Mouse (Mus musculus): Measurements from ENCODE around the gene Zmiz2. TPM values are rescaled to one million over a fixed set of nuclear protein-coding genes. Genes with fewer than 3 reads are reported as not detected.
"Not testable (repeated sequence)": the region's sequence is repeated elsewhere in the genome, so short reads cannot be mapped to it uniquely, and the experiment has no call there.

Zmiz2 gene
- total RNA-seq, 2 experiments from 2014 or later = 38.4 to 48.2 TPM

DNA sequence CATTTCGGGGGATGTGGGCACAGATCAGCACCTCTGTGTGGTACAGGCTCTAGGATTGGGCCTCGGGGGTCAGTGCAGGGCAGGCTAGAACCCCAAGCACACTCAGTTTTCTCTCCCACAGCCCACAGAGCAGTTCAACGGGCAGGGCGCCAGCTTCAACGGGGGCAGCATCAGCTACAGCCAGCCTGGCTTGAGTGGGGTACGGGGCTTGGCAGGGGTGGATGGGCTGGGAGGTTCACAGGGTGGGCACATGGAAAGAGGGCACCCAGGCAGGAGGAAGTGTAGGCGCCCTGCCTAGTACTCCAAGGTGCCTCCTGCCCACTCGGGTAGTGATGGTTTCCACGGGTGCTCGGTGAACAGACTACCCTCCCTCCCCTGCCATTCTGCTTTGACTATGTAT lies 9.3 kb downstream of the Zmiz2 start:
- no peak for DNase-seq

DNA sequence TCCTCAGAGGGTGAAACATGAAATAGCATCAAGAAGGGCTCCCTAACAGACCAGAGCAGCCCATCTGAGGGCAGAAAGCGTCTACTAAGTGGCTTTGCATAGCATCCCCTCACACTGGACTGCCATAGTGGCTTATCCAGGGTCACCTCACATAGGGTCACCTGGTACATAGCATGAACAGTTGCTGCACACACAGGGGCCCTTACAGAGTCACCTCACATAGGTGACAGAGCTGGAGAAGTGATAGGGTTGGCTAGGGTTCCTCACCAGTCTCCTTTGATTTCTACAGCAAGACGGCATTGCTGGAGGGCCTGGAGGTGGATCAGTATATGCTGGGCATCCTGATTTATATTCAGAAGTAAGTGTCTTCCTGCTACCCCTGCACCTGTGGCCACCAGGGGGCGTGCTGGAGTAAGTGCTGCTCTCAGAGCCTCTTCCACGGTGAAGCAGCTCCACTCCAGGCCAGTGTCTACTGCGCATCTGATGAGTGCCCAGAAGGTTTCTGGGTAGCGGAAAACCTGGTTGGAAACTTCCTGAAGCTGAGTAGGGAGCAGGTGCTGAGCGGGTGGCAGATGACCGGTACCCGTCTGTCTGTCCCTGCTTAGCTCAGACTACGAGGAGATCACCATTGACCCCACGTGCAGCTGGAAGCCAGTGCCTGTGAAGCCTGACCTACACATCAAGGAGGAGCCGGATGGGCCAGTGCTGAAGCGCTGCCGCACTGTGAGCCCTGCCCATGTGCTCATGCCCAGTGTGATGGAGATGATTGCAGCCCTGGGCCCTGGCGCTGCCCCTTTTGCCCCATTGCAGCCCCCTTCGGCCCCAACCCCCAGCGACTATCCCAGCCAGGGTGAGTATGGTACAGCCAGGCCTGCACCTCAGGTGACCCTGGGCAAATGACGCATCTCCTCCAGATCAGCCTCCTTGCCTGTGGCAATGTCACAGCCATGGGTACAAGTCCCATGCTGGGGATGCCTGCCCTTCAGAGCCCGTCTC lies 13.9 kb downstream of the Zmiz2 start:
- peak; percentile 86 for DNase-seq

- DNase-seq = no peak
These were observed 15.0 kb downstream of the Zmiz2 start for GRCm38 (mm10) chr11:6403830-6404405.

GRCm38 (mm10) chr11:6404699-6405566 lies 16.1 kb downstream of the Zmiz2 start:
- peak; percentile 41 for DNase-seq

DNA sequence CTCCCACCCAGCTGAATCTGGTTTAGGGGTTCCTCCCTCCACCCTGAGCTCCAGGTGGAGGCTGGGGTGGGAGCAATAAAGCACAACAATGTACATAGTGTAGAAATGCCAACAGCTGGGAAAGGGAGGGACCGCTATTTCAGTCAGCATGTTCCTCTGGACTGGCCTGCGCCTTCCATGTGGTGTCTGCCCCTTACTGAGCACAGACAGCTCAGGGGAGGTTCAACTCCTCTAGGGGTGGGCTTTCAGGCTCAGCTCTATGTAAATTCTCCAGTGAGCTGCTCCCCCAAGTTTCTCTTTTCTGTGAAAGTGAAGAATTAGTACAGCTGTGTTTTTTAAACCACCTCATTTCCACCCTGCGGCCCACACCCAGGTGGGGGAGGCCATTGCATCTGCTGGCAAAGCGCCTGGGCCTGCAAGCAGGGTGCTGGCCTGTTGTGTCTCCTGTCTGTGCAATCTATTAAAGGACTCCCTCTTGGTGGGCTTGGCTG lies 16.8 kb downstream of the Zmiz2 start:
- DNase-seq = peak; percentile 68

DNA sequence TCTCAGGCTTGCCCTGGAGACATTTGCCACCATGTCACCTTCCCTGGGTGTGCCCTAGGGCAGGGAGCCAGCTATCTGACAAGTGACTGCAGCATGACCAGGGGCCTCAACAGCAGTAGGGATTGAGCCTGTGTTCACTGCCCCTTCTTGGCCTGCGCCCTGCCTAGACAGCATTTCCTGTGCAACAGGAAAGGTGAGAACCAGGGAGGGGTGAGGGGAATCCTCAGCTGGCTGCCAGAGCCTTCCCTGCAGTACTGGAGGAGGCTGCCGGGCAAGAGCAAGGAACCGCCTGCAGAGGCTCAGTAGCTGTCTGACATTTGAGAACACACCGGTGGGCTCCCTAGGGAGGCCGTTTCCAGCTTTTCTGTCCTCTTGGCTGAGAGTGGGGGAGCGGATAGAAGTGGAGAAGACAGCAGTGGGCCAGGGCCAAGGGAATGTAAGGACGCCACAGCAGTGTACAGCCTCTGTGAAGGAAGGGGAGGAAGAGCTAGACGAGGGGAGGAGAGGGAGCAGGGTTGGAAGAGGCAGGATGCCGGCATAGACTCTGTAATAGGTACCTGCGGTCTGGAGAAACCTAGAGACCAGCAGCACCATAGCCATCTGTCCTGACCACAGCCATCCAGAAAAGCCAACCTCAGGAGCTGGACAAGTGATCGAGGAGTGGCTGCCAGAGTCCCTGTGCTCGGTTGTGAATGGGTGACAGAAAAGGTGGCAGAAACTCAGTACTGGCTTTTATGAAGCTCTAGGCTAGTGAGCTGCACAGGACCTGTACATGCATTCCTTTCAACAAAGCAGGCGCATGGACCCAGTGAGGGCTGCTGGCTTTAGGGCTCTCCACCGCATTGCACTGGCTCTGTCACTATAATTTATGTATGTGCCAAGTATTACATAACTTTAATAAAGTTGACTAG lies 17.6 kb downstream of the Zmiz2 start:
- peak; percentile 81 for DNase-seq

DNA sequence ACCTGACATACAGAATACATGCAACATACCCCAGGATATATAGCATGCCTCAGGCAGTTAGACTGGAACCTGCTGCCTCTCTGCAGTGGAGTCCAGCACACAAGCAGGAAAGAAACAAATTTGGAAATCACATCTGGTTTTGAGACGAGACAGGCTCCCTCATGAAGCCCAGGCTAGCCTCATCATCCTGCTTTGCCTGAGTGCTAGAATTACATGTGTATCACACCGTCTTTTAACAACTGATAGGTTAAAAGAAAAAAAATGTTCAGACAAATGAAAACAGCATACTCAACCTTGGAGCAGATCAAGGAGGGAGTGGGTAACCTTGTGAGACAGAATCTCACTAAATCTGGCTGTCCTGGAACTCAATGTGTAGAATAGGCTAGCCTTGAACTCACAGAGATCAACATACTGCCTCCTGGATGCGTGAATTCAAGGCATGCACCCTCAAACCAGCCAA lies 18.3 kb downstream of the Zmiz2 start:
- DNase-seq = no peak

GRCm38 (mm10) chr11:6410050-6410602 lies 21.3 kb downstream of the Zmiz2 start:
- no peak for DNase-seq

GRCm38 (mm10) chr11:6410755-6411154 lies 21.9 kb downstream of the Zmiz2 start:
- not testable (repeated sequence) for DNase-seq

- DNase-seq = peak; percentile 93
These were observed 22.8 kb downstream of the Zmiz2 start for GRCm38 (mm10) chr11:6411684-6412083.

- no peak for DNase-seq
These were observed 24.4 kb downstream of the Zmiz2 start for GRCm38 (mm10) chr11:6413264-6413663.

- DNase-seq = no peak
These were observed 26.1 kb downstream of the Zmiz2 start, which contains the start of gene Ppia for GRCm38 (mm10) chr11:6414751-6415550. Gene Ppia, plus strand, starts transcription at chr11:6415443.

- DNase-seq = peak; percentile 99
These were observed 26.9 kb downstream of the Zmiz2 start for GRCm38 (mm10) chr11:6415551-6416404.

DNA sequence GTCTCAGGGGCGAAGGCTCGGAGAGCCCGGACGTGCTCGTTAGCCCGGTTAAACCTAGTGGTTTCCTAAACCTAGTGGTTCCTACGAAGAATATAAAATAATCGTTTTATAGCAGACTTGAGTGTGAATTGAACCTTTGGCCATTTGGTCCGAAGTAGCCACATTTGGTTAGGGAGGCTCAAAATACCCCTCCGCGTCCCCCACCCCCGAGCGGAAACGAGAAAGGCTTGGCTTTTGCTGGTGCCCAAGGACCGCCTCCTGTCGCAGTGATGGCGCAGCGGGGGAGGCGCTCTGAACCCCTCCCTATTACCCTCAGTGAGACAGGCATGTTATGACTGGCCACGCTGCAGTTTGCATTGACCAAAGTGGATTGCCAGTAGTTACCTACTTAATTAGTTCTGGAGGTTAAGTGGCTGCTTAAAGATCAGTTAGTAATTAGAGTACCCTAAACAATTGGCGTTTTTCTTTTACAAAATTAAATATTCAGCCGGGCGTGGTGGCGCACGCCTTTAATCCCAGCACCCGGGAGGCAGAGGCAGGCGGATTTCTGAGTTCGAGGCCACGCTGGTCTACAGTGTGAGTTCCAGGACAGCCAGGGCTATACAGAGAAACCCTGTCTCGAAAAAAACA lies 27.6 kb downstream of the Zmiz2 start:
- DNase-seq = peak; percentile 88

DNA sequence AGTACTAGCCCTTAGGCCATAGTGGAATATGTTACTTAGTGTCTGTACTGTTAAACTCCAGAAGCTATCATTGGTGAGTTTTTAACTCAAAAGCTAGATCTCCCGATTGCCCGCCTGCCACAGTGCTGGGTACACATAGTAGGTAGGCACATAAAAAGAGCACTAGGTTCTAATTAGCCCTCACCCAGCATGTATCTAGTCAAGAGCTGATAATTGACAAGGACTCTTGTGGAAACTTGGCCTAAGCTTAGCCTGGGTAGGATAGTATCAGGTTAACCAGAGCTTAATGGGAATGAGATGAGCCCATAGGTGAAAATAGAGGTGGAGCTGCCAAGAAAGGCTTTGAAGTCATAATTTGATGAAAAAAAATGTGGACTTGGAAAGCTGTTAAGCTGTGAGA lies 28.2 kb downstream of the Zmiz2 start:
- no peak for DNase-seq

- no peak for DNase-seq
These were observed 28.6 kb downstream of the Zmiz2 start for GRCm38 (mm10) chr11:6417490-6417889.

GRCm38 (mm10) chr11:6418751-6419150 lies 29.9 kb downstream of the Zmiz2 start:
- DNase-seq = no peak

DNA sequence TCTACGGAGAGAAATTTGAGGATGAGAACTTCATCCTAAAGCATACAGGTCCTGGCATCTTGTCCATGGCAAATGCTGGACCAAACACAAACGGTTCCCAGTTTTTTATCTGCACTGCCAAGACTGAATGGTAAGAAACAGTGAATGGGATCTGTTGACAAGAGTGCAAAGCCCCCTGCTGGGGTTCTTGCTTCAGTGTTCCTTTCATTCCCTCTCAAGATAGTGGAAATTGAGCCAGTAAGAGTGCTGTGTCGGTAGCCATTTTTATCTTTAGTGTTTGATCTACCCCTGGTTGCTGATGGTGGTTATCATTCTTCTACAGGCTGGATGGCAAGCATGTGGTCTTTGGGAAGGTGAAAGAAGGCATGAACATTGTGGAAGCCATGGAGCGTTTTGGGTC lies 30.3 kb downstream of the Zmiz2 start:
- DNase-seq = not testable (repeated sequence)
